Mouse (Mus musculus) hindbrain, embryonic 14.5 days (tissue): ENCODE results near the gene Mmel1. TPM values are rescaled to one million over a fixed set of nuclear protein-coding genes. Genes with fewer than 3 reads are reported as not detected.
A peak's percentile ranks its signal among the peaks of the same experiment; 100 is the strongest.

Experiments
- ATAC-seq: fragments of 200-750 bp; cut with Nextera tagmentation; 2 replicates; pipeline ENCODE4 v1.8.0; 2017; ENCODE audit warnings: moderate number of reproducible peaks, mild to moderate bottlenecking, moderate TSS enrichment, moderate library complexity; ENCODE audit not compliant: low FRiP score
- DNase-seq: peaks from one replicate; pipeline ENCODE4 v3.0.0-alpha.2; 2015; ENCODE audit warnings: low spot score
- H3K27ac ChIP-seq: fragments of 300-500 bp; sonication (generic); 2 replicates; pipeline ENCODE4 v1.5.1; 2014; ENCODE audit warnings: mild to moderate bottlenecking, moderate library complexity
- H3K27me3 ChIP-seq: fragments of 300-500 bp; sonication (generic); 2 replicates; pipeline ENCODE4 v1.6.1; 2014; ENCODE audit warnings: mild to moderate bottlenecking, low read length, mixed read lengths; ENCODE audit not compliant: control insufficient read depth, insufficient read depth
- H3K36me3 ChIP-seq: fragments of 300-500 bp; sonication (generic); replicated peaks from 2 replicates; pipeline ENCODE4 v1.6.1; 2014; ENCODE audit not compliant: control insufficient read depth, insufficient read depth
- H3K4me1 ChIP-seq: fragments of 300-500 bp; sonication (generic); replicated peaks from 2 replicates; pipeline ENCODE4 v1.6.1; 2014; ENCODE audit warnings: antibody characterized with exemption, low read length, mixed read lengths; ENCODE audit not compliant: control insufficient read depth, insufficient read depth
- H3K4me2 ChIP-seq: fragments of 300-500 bp; sonication (generic); replicated peaks from 2 replicates; pipeline ENCODE4 v1.6.1; 2014; ENCODE audit warnings: mild to moderate bottlenecking, moderate library complexity
- H3K4me3 ChIP-seq: fragments of 300-500 bp; sonication (generic); replicated peaks from 2 replicates; pipeline ENCODE4 v1.5.1; 2014; ENCODE audit warnings: mild to moderate bottlenecking, low read length
- H3K9ac ChIP-seq: fragments of 300-500 bp; sonication (generic); 2 replicates; pipeline ENCODE4 v1.6.1; 2014
- H3K9me3 ChIP-seq: fragments of 300-500 bp; sonication (generic); 2 replicates; pipeline ENCODE4 v1.6.1; 2016; ENCODE audit warnings: low read length; ENCODE audit not compliant: control insufficient read depth
- WGBS: fragments of 180-500 bp; shearing (Covaris S2); extraction: QIAGEN DNeasy Blood & Tissue Kit; methylation state at CpG from one replicate; pipeline ENCODE4 v1.1.7; 2014; 5-methylcytosine and 5-hydroxymethylcytosine counted together
- polyA plus RNA-seq: library from polyadenylated mRNA; unstranded; fragments of >200 nt; fragmentation: Nextera tagmentation; extraction: Ambion mirVana; gene quantifications from 2 replicates; pipeline ENCODE4 v1.2.1, GENCODE M21; 2014

Gene Mmel1
- polyA plus RNA-seq, 1 experiment from 2014 or later: 0.23 TPM

- ATAC-seq: no peak
- 81% methylated on average over 5 of the region's 5 CpGs for WGBS
Observed at GRCm38 (mm10) chr4:154895549-154895948, 26.2 kb downstream of the Mmel1 start.

GRCm38 (mm10) chr4:154897676-154898465 is 28.5 kb downstream of the Mmel1 start:
- peak overlapping the region; percentile 68; the same call in 1 of the 2 replicates for H3K27ac ChIP-seq
- WGBS: 78% methylated on average over 6 of the region's 6 CpGs
- H3K36me3 ChIP-seq: no peaks in the 10 kb centered on the region
- DNase-seq: no peak
- peaks cover 22% of the 10 kb centered on the region for H3K4me1 ChIP-seq
- no peaks in the 10 kb centered on the region for H3K27me3 ChIP-seq
- peak overlapping the region; percentile 97 for H3K4me2 ChIP-seq
- ATAC-seq: no peak
- H3K4me3 ChIP-seq: peak overlapping the region; percentile 62
- peak overlapping the region; percentile 74 for H3K9ac ChIP-seq
- H3K9me3 ChIP-seq: no peaks in the 10 kb centered on the region

More at GRCm38 (mm10) chr4:154895549-154895948, 26.2 kb downstream of the Mmel1 start:
- Histone ChIP-seq H3K4me1 (peaks cover 22% of the 10 kb centered on the region), H3K4me2 (no peak overlapping the region), H3K9ac (no peak overlapping the region), H3K27me3 (no peaks in the 10 kb centered on the region), H3K27ac (no peak overlapping the region), H3K4me3 (no peak overlapping the region), H3K36me3 (no peaks in the 10 kb centered on the region), H3K9me3 (no peaks in the 10 kb centered on the region)
- DNase-seq: no peak

DNA sequence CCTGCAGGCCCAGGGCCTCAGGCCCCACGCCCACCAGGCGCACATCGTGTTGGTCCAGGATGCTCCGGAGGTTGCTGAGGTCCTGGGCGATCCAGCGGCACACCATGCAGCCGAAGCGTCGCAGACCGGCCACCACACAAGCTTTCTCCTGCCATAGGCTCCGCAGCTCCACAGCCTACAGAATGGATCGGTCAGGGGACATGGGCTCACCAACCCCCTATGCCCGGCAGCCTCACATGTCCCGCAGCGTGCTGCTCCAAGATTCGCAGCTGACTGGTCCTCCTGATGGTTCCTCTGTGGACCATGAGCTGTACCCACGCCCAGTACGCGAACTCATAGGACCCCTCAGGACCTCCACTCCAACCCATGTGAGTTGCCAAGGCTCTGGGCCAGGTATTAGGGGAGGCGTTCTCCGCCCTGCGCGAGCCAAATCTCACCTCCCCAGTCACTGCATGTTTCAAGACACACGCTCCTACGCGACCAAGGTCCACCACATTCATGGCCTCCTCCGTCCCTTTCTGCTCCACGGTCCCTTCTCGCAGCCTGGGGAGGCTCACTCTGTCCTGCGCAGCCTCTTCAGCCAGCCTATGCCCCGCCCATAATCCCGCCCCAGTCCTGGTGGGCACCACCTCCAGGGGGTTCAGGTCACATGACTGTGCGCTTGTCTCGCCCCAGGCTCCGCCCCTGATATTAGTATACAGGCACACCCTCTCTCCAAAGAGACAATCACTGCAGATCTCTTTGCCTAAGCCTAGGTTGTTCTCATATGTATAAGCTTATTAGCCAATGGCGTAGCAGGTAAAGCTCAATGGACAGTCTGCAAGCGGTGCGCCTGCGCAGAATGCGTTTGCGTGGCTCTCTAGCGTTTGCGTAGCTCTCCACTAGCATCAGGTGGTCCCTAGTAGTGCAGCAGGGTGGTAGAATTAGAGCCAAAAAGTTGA is 29.4 kb downstream of the Mmel1 start, which contains the start of gene Fam213b:
TSS of gene Fam213b (minus strand) at position 630 of the 941 bp plus-strand sequence.
- Histone ChIP-seq H3K27ac (peak within 1 kb of the TSS; percentile 68), H3K4me1 (peaks cover 22% of the 10 kb centered on the region), H3K9ac (peak within 1 kb of the TSS; percentile 74), H3K9me3 (no peaks in the 10 kb centered on the region), H3K36me3 (no peaks in the 10 kb centered on the region), H3K27me3 (no peaks in the 10 kb centered on the region), H3K4me3 (peak within 1 kb of the TSS; percentile 62), H3K4me2 (peak within 1 kb of the TSS; percentile 97)
- 4% methylated on average over 43 of the region's 43 CpGs for WGBS
- ATAC-seq: peak; percentile 97
- peak; percentile 87 for DNase-seq

DNA sequence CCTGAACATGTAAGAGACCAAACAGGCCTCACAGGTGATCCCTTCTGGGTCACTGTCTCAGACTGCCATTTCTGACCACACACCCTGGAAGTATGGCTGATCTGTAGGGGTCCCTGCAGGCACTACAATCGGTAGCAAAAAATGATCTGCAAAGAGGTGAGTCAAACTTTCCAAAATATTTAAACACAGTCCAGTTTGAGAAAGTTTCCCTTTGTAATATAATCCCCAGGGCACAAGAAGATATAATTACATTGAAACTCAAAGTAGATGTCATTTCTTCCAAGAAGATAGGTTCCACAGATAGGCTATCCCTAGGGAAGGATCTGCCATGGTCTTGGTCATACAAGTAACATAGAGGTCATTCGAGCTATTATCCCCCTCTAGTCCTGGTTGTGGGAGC is 33.0 kb downstream of the Mmel1 start:
- no peaks in the 10 kb centered on the region for H3K36me3 ChIP-seq
- H3K4me2 ChIP-seq: no peak overlapping the region
- H3K9ac ChIP-seq: no peak overlapping the region
- DNase-seq: no peak
- no peak for ATAC-seq
- H3K9me3 ChIP-seq: no peaks in the 10 kb centered on the region
- H3K4me1 ChIP-seq: peaks cover 15% of the 10 kb centered on the region
- H3K4me3 ChIP-seq: no peak overlapping the region
- 0 out of 2 replicates have a peak, but pooled peaks cover 11% of the 10 kb centered on the region for H3K27me3 ChIP-seq
- WGBS: 87% methylated on average over 2 of the region's 2 CpGs
- no peak overlapping the region for H3K27ac ChIP-seq

- Histone ChIP-seq H3K4me3 (peak overlapping the region; percentile 32), H3K9ac (peak overlapping the region; percentile 37), H3K4me2 (peak overlapping the region; percentile 72), H3K4me1 (0 out of 2 replicates have a peak, but pooled peaks cover 3% of the 10 kb centered on the region), H3K36me3 (no peaks in the 10 kb centered on the region), H3K9me3 (no peaks in the 10 kb centered on the region), H3K27ac (no peak overlapping the region), H3K27me3 (0 out of 2 replicates have a peak, but pooled peaks cover 11% of the 10 kb centered on the region)
- ATAC-seq (peak; percentile 95), DNase-seq (peak; percentile 83)
- WGBS: 4% methylated on average over 16 of the region's 16 CpGs
Observed at GRCm38 (mm10) chr4:154904185-154905071, 35.0 kb downstream of the Mmel1 start.

GRCm38 (mm10) chr4:154907833-154908232 is 38.4 kb downstream of the Mmel1 start:
- Histone ChIP-seq H3K4me1 (0 out of 2 replicates have a peak, but pooled peaks cover 3% of the 10 kb centered on the region), H3K27me3 (0 out of 2 replicates have a peak, but pooled peaks cover 11% of the 10 kb centered on the region), H3K27ac (no peak overlapping the region), H3K36me3 (no peaks in the 10 kb centered on the region), H3K9me3 (no peaks in the 10 kb centered on the region), H3K4me2 (no peak overlapping the region), H3K4me3 (no peak overlapping the region), H3K9ac (no peak overlapping the region)
- whole genome bisulfite sequencing: 50% methylated on average over 17 of the region's 17 CpGs
- 0 out of 2 replicates have a peak, but pooled peaks have one; percentile 48 for ATAC-seq
- DNase-seq: peak; percentile 82

DNA sequence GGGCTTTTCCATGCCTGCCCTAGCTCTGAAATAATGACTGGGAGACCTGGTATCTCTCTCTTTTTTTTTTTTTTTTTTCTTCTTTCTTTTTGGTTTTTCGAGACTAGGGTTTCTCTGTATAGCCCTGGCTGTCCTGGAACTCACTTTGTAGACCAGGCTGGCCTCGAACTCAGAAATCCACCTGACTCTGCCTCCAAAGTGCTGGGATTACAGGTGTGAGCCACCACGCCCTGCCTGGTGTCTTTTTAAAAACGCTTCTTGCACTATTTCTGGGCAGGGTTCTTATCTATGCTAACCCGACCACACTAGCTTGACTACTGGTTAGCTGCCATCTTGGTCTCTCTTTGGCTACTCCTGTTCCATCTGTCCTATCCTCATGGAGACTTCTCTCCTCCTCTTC is 39.1 kb downstream of the Mmel1 start:
- DNase-seq (no peak), ATAC-seq (no peak)
- 0 out of 2 replicates have a peak, but pooled peaks cover 11% of the 10 kb centered on the region for H3K27me3 ChIP-seq
- no peaks in the 10 kb centered on the region for H3K36me3 ChIP-seq
- 0 out of 2 replicates have a peak, but pooled peaks cover 3% of the 10 kb centered on the region for H3K4me1 ChIP-seq
- H3K4me3 ChIP-seq: no peak overlapping the region
- 94% methylated on average over 5 of the region's 5 CpGs for WGBS
- H3K9me3 ChIP-seq: no peaks in the 10 kb centered on the region
- H3K9ac ChIP-seq: no peak overlapping the region
- no peak overlapping the region for H3K4me2 ChIP-seq
- no peak overlapping the region for H3K27ac ChIP-seq

- 20% methylated on average over 15 of the region's 15 CpGs for WGBS
- ATAC-seq (no peak), DNase-seq (no peak)
- H3K4me2 ChIP-seq: no peak overlapping the region
- H3K9me3 ChIP-seq: no peaks in the 10 kb centered on the region
- no peaks in the 10 kb centered on the region for H3K4me1 ChIP-seq
- H3K27me3 ChIP-seq: no peaks in the 10 kb centered on the region
- H3K36me3 ChIP-seq: no peaks in the 10 kb centered on the region
- no peak overlapping the region for H3K4me3 ChIP-seq
- H3K27ac ChIP-seq: no peak overlapping the region
- H3K9ac ChIP-seq: no peak overlapping the region
Observed at GRCm38 (mm10) chr4:154910606-154911522, 41.5 kb downstream of the Mmel1 start.
